Mouse (Mus musculus): ENCODE measurements at regions not wholly inside any gene's neighbourhood (a gene's known extent, or its start where the extent isn't known, plus 50 kb on each side); places are given as distances from the start of the nearest gene placed in this dataset.
"Not testable (repeated sequence)": the region's sequence is repeated elsewhere in the genome, so short reads cannot be mapped to it uniquely, and the experiment has no call there.

GRCm38 (mm10) chr6:22523582-22524234 is 167.7 kb upstream of the Fam3c start:
- peak; percentile 4 to 15 for DNase-seq (ENCODE audit: low spot score in 2 of 2)

- DNase-seq (ENCODE audit: low spot score in 2 of 2): no peak
Measured at GRCm38 (mm10) chr6:22506871-22507270, 150.8 kb upstream of the Fam3c start.

GRCm38 (mm10) chr6:22497306-22497705 is 141.3 kb upstream of the Fam3c start:
- DNase-seq (ENCODE audit: low spot score in 2 of 2): no peak

- no peak for DNase-seq (ENCODE audit: low spot score in 2 of 2)
Measured at GRCm38 (mm10) chr6:22496471-22496870, 140.4 kb upstream of the Fam3c start.

- peak; percentile 11 to 47 for DNase-seq (ENCODE audit: low spot score in 2 of 2)
Measured at GRCm38 (mm10) chr6:22493632-22494260, 137.7 kb upstream of the Fam3c start.

GRCm38 (mm10) chr6:22492896-22493295 is 136.9 kb upstream of the Fam3c start:
- DNase-seq (ENCODE audit: low spot score in 2 of 2): no peak

- DNase-seq (ENCODE audit: low spot score in 2 of 2): no peak
Measured at GRCm38 (mm10) chr6:22490762-22491161, 134.7 kb upstream of the Fam3c start.

- DNase-seq (ENCODE audit: low spot score in 2 of 2): no peak
Measured at GRCm38 (mm10) chr6:22487467-22487866, 131.4 kb upstream of the Fam3c start.

- no peak for DNase-seq (ENCODE audit: low spot score in 2 of 2)
Measured at GRCm38 (mm10) chr6:22485828-22486518, 129.9 kb upstream of the Fam3c start.

GRCm38 (mm10) chr6:22482257-22482656 is 126.2 kb upstream of the Fam3c start:
- not testable (repeated sequence) for DNase-seq (ENCODE audit: low spot score in 2 of 2)

GRCm38 (mm10) chr6:22474604-22475003 is 118.6 kb upstream of the Fam3c start:
- no peak for DNase-seq (ENCODE audit: low spot score in 2 of 2)

GRCm38 (mm10) chr6:22474011-22474410 is 118.0 kb upstream of the Fam3c start:
- DNase-seq (ENCODE audit: low spot score in 2 of 2): peak; percentile 21 to 66

- not testable (repeated sequence) for DNase-seq (ENCODE audit: low spot score in 2 of 2)
Measured at GRCm38 (mm10) chr6:22472400-22472799, 116.4 kb upstream of the Fam3c start.

- DNase-seq (ENCODE audit: low spot score in 2 of 2): no peak
Measured at GRCm38 (mm10) chr6:22467334-22467993, 111.4 kb upstream of the Fam3c start.

- DNase-seq (ENCODE audit: low spot score in 2 of 2): no peak
Measured at GRCm38 (mm10) chr6:22465926-22466325, 109.9 kb upstream of the Fam3c start.

GRCm38 (mm10) chr6:22459440-22460016 is 103.5 kb upstream of the Fam3c start:
- DNase-seq (ENCODE audit: low spot score in 2 of 2): no peak

- DNase-seq (ENCODE audit: low spot score in 2 of 2): no peak
Measured at GRCm38 (mm10) chr6:22452203-22452602, 96.2 kb upstream of the Fam3c start.

- DNase-seq (ENCODE audit: low spot score in 2 of 2): no peak
Measured at GRCm38 (mm10) chr6:22450501-22450900, 94.5 kb upstream of the Fam3c start.

GRCm38 (mm10) chr6:22448906-22449305 is 92.9 kb upstream of the Fam3c start:
- DNase-seq (ENCODE audit: low spot score in 2 of 2): no peak

GRCm38 (mm10) chr6:22447636-22448035 is 91.6 kb upstream of the Fam3c start:
- DNase-seq (ENCODE audit: low spot score in 2 of 2): no peak

- no peak for DNase-seq (ENCODE audit: low spot score in 2 of 2)
Measured at GRCm38 (mm10) chr6:22446621-22447310, 90.7 kb upstream of the Fam3c start.

All from frontal cortex, postnatal 36 days (tissue).